Mouse (Mus musculus): ENCODE data around the gene Fgd5. TPM values are rescaled to one million over a fixed set of nuclear protein-coding genes. Genes with fewer than 3 reads are reported as not detected.

Fgd5 gene
- polyA plus RNA-seq, 1 experiment from 2014 or later = 5.1 TPM

DNA sequence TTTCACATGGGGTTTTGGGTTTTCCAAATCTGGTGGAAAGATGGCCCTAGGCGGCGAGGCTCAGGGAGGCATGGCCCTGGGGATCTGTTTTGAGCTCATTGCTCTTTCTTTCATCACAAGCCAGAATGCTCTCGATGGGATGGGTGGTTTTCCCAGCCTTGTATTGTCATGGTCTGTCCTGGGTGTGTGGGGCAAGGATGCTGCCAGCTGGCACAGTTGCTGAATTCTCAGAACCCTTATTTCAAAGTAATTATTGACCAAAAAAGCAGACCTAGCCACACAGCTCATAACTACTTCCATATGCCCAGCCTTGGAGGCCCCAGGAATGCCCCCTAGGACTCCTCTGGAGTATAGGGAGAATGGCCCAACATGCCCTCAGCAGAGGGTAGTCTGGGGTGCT, 34.9 kb downstream of the Fgd5 start:
- Histone ChIP-seq H3K27ac (replicated peaks) (no peak overlapping the region), H3K27me3 (ENCODE audit: low read depth, poor library complexity, severe bottlenecking) (no peaks in the 10 kb centered on the region), H3K9me3 (replicated peaks) (no peaks in the 10 kb centered on the region), H3K36me3 (no peaks in the 10 kb centered on the region), H3K4me1 (peaks cover 14% of the 10 kb centered on the region), H3K4me3 (no peak overlapping the region)
- no peak for DNase-seq (ENCODE audit: low spot score)
- WGBS = 99% methylated on average over 3 of the region's 3 CpGs

DNA sequence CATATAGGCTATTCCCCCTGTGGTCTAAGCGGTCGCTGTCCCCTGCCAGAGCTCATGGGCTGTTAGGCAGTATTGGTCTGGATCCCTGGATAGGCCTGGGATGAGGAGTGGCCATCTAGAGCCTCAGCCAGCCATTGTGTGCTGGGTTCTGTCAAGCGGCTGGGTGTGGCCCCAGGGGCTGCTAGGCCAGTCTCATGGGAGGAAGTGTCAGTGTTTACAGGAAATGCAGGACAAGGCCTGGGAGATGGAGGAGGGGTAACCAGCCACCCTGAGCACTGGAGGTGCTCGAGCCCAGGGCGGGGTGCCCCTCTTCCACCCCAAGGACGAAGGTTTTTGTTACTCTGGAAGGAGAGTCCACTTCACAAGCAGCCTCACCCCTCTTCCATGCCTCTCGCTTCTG, 36.3 kb downstream of the Fgd5 start:
- WGBS = 73% methylated on average over 7 of the region's 7 CpGs
- H3K36me3 ChIP-seq = no peaks in the 10 kb centered on the region
- H3K27me3 ChIP-seq (ENCODE audit: low read depth, poor library complexity, severe bottlenecking) = no peaks in the 10 kb centered on the region
- no peak for DNase-seq (ENCODE audit: low spot score)
- H3K27ac ChIP-seq (replicated peaks) = 0 out of 2 replicates have a peak overlapping the region, but pooled peaks have one; percentile 6
- no peak overlapping the region for H3K4me3 ChIP-seq
- peaks cover 1% of the 10 kb centered on the region for H3K4me1 ChIP-seq
- H3K9me3 ChIP-seq (replicated peaks) = no peaks in the 10 kb centered on the region

GRCm38 (mm10) chr6:92015848-92016247, 37.2 kb downstream of the Fgd5 start:
- Histone ChIP-seq H3K4me1 (no peaks in the 10 kb centered on the region), H3K4me3 (no peak overlapping the region), H3K27ac (replicated peaks) (no peak overlapping the region), H3K36me3 (no peaks in the 10 kb centered on the region), H3K9me3 (replicated peaks) (no peaks in the 10 kb centered on the region), H3K27me3 (ENCODE audit: low read depth, poor library complexity, severe bottlenecking) (no peaks in the 10 kb centered on the region)
- no peak for DNase-seq (ENCODE audit: low spot score)
- 89% methylated on average over 5 of the region's 5 CpGs for WGBS

GRCm38 (mm10) chr6:92016738-92017137, 38.1 kb downstream of the Fgd5 start:
- Histone ChIP-seq H3K4me1 (no peaks in the 10 kb centered on the region), H3K27ac (replicated peaks) (no peak overlapping the region), H3K27me3 (ENCODE audit: low read depth, poor library complexity, severe bottlenecking) (no peaks in the 10 kb centered on the region), H3K9me3 (replicated peaks) (no peaks in the 10 kb centered on the region), H3K36me3 (no peaks in the 10 kb centered on the region), H3K4me3 (no peak overlapping the region)
- WGBS = 88% methylated on average over 6 of the region's 6 CpGs
- DNase-seq (ENCODE audit: low spot score) = no peak

DNA sequence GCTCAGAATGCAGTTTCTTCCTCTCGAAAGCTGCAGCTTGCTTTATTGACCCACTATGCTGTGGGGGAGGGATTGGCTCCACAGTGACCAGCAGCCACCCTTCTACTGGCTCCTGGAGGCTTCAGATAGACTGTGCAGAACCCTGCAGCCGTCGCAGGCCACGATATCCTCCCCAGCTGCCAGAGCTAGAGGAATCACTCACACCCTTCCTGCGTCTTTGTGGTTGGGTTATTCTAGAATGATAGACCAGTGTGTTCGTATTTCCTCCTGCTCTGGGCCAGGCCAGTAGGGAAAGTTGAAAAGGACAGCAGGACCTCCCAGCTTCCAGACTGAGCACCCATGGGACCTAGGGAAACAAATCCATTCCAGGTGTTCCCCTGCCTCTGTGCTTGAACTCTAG, 39.7 kb downstream of the Fgd5 start:
- H3K4me1 ChIP-seq = no peaks in the 10 kb centered on the region
- no peaks in the 10 kb centered on the region for H3K36me3 ChIP-seq
- H3K9me3 ChIP-seq (replicated peaks) = no peaks in the 10 kb centered on the region
- H3K4me3 ChIP-seq = no peak overlapping the region
- no peaks in the 10 kb centered on the region for H3K27me3 ChIP-seq (ENCODE audit: low read depth, poor library complexity, severe bottlenecking)
- no peak overlapping the region for H3K27ac ChIP-seq (replicated peaks)
- WGBS = 83% methylated on average over 6 of the region's 6 CpGs
- DNase-seq (ENCODE audit: low spot score) = no peak

GRCm38 (mm10) chr6:92021061-92021460, 42.4 kb downstream of the Fgd5 start:
- H3K9me3 ChIP-seq (replicated peaks) = no peaks in the 10 kb centered on the region
- H3K27ac ChIP-seq (replicated peaks) = no peak overlapping the region

DNA sequence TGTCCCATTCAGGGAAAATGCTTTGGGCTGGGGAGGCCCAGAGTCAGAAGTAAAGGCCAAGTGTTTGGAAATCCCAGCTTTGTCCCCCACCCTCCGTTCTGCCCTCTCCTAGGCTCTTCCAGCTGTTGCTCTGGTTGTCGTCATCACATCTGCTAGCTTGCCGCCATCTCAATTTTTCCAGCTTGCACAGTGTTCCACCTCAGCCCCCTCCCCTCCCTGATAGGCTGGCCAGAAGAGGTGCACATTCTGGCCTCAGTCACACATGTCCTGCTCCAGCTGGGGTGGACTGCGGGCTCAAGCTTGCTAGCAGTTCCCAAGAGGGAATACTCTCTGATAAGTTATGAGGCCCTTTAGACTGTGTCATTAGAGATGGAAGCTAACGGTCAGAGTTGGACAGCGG, 42.8 kb downstream of the Fgd5 start:
- H3K27ac ChIP-seq (replicated peaks) = no peak overlapping the region
- WGBS = 89% methylated on average over 6 of the region's 6 CpGs

More at GRCm38 (mm10) chr6:92021061-92021460, 42.4 kb downstream of the Fgd5 start:
- H3K4me1 ChIP-seq = no peaks in the 10 kb centered on the region
- H3K27me3 ChIP-seq (ENCODE audit: low read depth, poor library complexity, severe bottlenecking) = no peaks in the 10 kb centered on the region
- no peak for DNase-seq (ENCODE audit: low spot score)
- no peak overlapping the region for H3K4me3 ChIP-seq
- WGBS = 90% methylated on average over 9 of the region's 9 CpGs
- no peaks in the 10 kb centered on the region for H3K36me3 ChIP-seq

GRCm38 (mm10) chr6:92025252-92025651, 46.6 kb downstream of the Fgd5 start:
- H3K4me1 ChIP-seq = peaks cover 6% of the 10 kb centered on the region; the same call in 1 of the 2 replicates
- 100% methylated on average over 1 of the region's 1 CpGs for WGBS
- no peak overlapping the region for H3K27ac ChIP-seq (replicated peaks)
- no peak overlapping the region for H3K4me3 ChIP-seq
- H3K9me3 ChIP-seq (replicated peaks) = no peaks in the 10 kb centered on the region
- H3K36me3 ChIP-seq = no peaks in the 10 kb centered on the region
- DNase-seq (ENCODE audit: low spot score) = no peak
- H3K27me3 ChIP-seq (ENCODE audit: low read depth, poor library complexity, severe bottlenecking) = no peaks in the 10 kb centered on the region

More for the DNA sequence above, 42.8 kb downstream of the Fgd5 start:
- Histone ChIP-seq H3K4me3 (no peak overlapping the region), H3K9me3 (replicated peaks) (no peaks in the 10 kb centered on the region), H3K27me3 (ENCODE audit: low read depth, poor library complexity, severe bottlenecking) (no peaks in the 10 kb centered on the region), H3K36me3 (no peaks in the 10 kb centered on the region), H3K4me1 (peaks cover under 1% of the 10 kb centered on the region; the same call in 1 of the 2 replicates)
- no peak for DNase-seq (ENCODE audit: low spot score)

GRCm38 (mm10) chr6:92027379-92027778, 48.7 kb downstream of the Fgd5 start:
- WGBS = 77% methylated on average over 4 of the region's 4 CpGs
- H3K9me3 ChIP-seq (replicated peaks) = no peaks in the 10 kb centered on the region
- no peak overlapping the region for H3K4me3 ChIP-seq
- H3K27me3 ChIP-seq (ENCODE audit: low read depth, poor library complexity, severe bottlenecking) = no peaks in the 10 kb centered on the region
- no peak overlapping the region for H3K27ac ChIP-seq (replicated peaks)
- no peaks in the 10 kb centered on the region for H3K36me3 ChIP-seq
- peaks cover 6% of the 10 kb centered on the region; the same call in 1 of the 2 replicates for H3K4me1 ChIP-seq
- DNase-seq (ENCODE audit: low spot score) = no peak

- Histone ChIP-seq H3K27me3 (ENCODE audit: low read depth, poor library complexity, severe bottlenecking) (no peaks in the 10 kb centered on the region), H3K27ac (replicated peaks) (no peak overlapping the region), H3K4me3 (no peak overlapping the region), H3K4me1 (peaks cover 12% of the 10 kb centered on the region), H3K9me3 (replicated peaks) (no peaks in the 10 kb centered on the region), H3K36me3 (no peaks in the 10 kb centered on the region)
- 85% methylated on average over 8 of the region's 8 CpGs for WGBS
- DNase-seq (ENCODE audit: low spot score) = no peak
Measured at GRCm38 (mm10) chr6:92030646-92031045, 52.0 kb downstream of the Fgd5 start.

DNA sequence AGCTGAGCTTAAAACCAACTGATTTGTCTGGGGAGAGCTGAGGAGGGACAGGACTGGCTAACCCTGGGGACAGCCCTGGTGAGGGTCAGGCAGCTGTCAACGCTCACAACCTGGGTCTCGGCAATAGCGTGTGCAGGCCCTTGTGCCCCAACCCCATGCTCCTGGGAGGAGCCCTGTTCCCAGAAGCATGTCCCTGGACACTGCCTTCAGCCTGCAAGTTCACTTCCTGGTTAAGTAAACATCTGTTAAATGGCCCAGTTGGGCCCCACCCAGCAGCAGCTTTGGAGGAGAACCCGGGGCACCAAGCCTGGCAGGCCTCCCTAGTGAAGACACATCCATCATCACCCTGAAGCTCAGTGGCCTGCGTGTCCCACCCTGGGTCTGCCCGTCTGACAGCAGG, 56.0 kb downstream of the Fgd5 start:
- DNase-seq (ENCODE audit: low spot score) = no peak
- 78% methylated on average over 6 of the region's 6 CpGs for WGBS
- Histone ChIP-seq H3K27ac (replicated peaks) (0 out of 2 replicates have a peak overlapping the region, but pooled peaks have one; percentile 19), H3K27me3 (ENCODE audit: low read depth, poor library complexity, severe bottlenecking) (no peaks in the 10 kb centered on the region), H3K4me1 (peaks cover 10% of the 10 kb centered on the region; the same call in 1 of the 2 replicates), H3K9me3 (replicated peaks) (no peaks in the 10 kb centered on the region), H3K36me3 (no peaks in the 10 kb centered on the region), H3K4me3 (no peak overlapping the region)

- H3K9me3 ChIP-seq (replicated peaks) = no peaks in the 10 kb centered on the region
- H3K27me3 ChIP-seq (ENCODE audit: low read depth, poor library complexity, severe bottlenecking) = no peaks in the 10 kb centered on the region
- WGBS = 64% methylated on average over 5 of the region's 5 CpGs
- H3K4me1 ChIP-seq = peaks cover 10% of the 10 kb centered on the region; the same call in 1 of the 2 replicates
- no peaks in the 10 kb centered on the region for H3K36me3 ChIP-seq
- no peak for DNase-seq (ENCODE audit: low spot score)
- no peak overlapping the region for H3K27ac ChIP-seq (replicated peaks)
- H3K4me3 ChIP-seq = no peak overlapping the region
Measured at GRCm38 (mm10) chr6:92036372-92036771, 57.7 kb downstream of the Fgd5 start.

DNA sequence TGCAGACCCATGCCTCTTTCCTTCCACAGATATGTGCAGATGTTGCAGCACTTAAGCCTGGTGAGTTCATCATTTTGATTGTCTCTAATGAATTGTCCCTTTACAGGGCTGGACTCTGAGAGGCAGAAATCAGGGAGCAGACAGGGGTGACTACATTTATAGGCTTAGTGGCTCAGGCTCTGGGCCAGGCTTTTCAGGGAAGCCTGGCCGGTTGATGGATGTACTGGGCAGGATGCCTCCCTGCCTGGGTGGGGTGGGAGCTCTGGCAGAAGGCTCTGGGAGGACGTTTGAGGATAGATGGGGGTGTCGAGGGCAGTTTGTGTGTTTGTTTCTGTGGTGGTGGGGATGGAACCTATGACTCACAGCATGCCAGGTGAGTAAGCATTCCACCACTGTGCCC, 59.5 kb downstream of the Fgd5 start:
- Histone ChIP-seq H3K27ac (replicated peaks) (no peak overlapping the region), H3K9me3 (replicated peaks) (no peaks in the 10 kb centered on the region), H3K4me3 (no peak overlapping the region), H3K36me3 (no peaks in the 10 kb centered on the region), H3K4me1 (peaks cover 10% of the 10 kb centered on the region; the same call in 1 of the 2 replicates), H3K27me3 (ENCODE audit: low read depth, poor library complexity, severe bottlenecking) (no peaks in the 10 kb centered on the region)
- no peak for DNase-seq (ENCODE audit: low spot score)
- WGBS = 76% methylated on average over 3 of the region's 3 CpGs

- DNase-seq (ENCODE audit: low spot score) = no peak
- Histone ChIP-seq H3K4me1 (0 out of 2 replicates have a peak, but pooled peaks cover 1% of the 10 kb centered on the region), H3K9me3 (replicated peaks) (no peaks in the 10 kb centered on the region), H3K36me3 (no peaks in the 10 kb centered on the region), H3K27ac (replicated peaks) (no peak overlapping the region), H3K4me3 (no peak overlapping the region), H3K27me3 (ENCODE audit: low read depth, poor library complexity, severe bottlenecking) (no peaks in the 10 kb centered on the region)
- WGBS = 94% methylated on average over 5 of the region's 5 CpGs
Measured at GRCm38 (mm10) chr6:92041271-92041670, 62.6 kb downstream of the Fgd5 start.
